Mouse (Mus musculus) adrenal gland, adult 2 months (tissue): ENCODE data around the gene 2310079G19Rik. TPM values are rescaled to one million over a fixed set of nuclear protein-coding genes. Genes with fewer than 3 reads are reported as not detected.

Experiments
- polyA plus RNA-seq: library from polyadenylated mRNA; depleted of rRNA; stranded (reverse); fragments of >200 nt; gene quantifications from 2 replicates; pipeline ENCODE4 v1.2.3, GENCODE M21; 2012; rRNA removed
- total RNA-seq, 2 experiments: library from RNA; stranded (reverse); gene quantifications; 2 replicates each; pipeline ENCODE4 v1.2.3; 2021

Gene 2310079G19Rik
- total and polyA plus RNA-seq, 3 experiments: not detected

Other genes starting within 250 kb of the 2310079G19Rik start
- not detected for gene Cldn17, start 120.7 kb downstream of the 2310079G19Rik start, total RNA-seq
- gene Cldn17, start 120.7 kb downstream of the 2310079G19Rik start, polyA plus RNA-seq: not detected in 2 replicates
- not detected for gene Cldn8, start 64.5 kb downstream of the 2310079G19Rik start, total RNA-seq
- gene Cldn8, start 64.5 kb downstream of the 2310079G19Rik start, polyA plus RNA-seq: not detected in 2 replicates
- not detected for gene Krtap24-1, start 15.4 kb downstream of the 2310079G19Rik start, total RNA-seq
- gene Krtap24-1, start 15.4 kb downstream of the 2310079G19Rik start, polyA plus RNA-seq: not detected in 2 replicates
- gene Krtap26-1, start 20.1 kb upstream of the 2310079G19Rik start, total RNA-seq: not detected
- gene Krtap26-1, start 20.1 kb upstream of the 2310079G19Rik start, polyA plus RNA-seq: not detected in 2 replicates
- gene Krtap27-1, start 44.0 kb upstream of the 2310079G19Rik start, total RNA-seq: not detected
- not detected in 2 replicates for gene Krtap27-1, start 44.0 kb upstream of the 2310079G19Rik start, polyA plus RNA-seq
- gene 2310061N02Rik, start 80.3 kb upstream of the 2310079G19Rik start, total RNA-seq: not detected
- gene 2310061N02Rik, start 80.3 kb upstream of the 2310079G19Rik start, polyA plus RNA-seq: not detected in 2 replicates
- gene Krtap13-1, start 101.2 kb upstream of the 2310079G19Rik start, total RNA-seq: not detected
- not detected in 2 replicates for gene Krtap13-1, start 101.2 kb upstream of the 2310079G19Rik start, polyA plus RNA-seq
- not detected for gene Krtap13, start 124.0 kb upstream of the 2310079G19Rik start, total RNA-seq
- not detected in 2 replicates for gene Krtap13, start 124.0 kb upstream of the 2310079G19Rik start, polyA plus RNA-seq
- not detected for gene 2310034C09Rik, start 131.2 kb upstream of the 2310079G19Rik start, total RNA-seq
- gene 2310034C09Rik, start 131.2 kb upstream of the 2310079G19Rik start, polyA plus RNA-seq: not detected in 2 replicates
- not detected for gene 2310057N15Rik, start 146.5 kb upstream of the 2310079G19Rik start, total RNA-seq
- gene 2310057N15Rik, start 146.5 kb upstream of the 2310079G19Rik start, polyA plus RNA-seq: not detected in 2 replicates
- gene Gm5965, start 150.2 kb upstream of the 2310079G19Rik start, total RNA-seq: not detected
- not detected in 2 replicates for gene Gm5965, start 150.2 kb upstream of the 2310079G19Rik start, polyA plus RNA-seq
- gene Gm20741, start 184.6 kb upstream of the 2310079G19Rik start, total RNA-seq: not detected
- gene Gm20741, start 184.6 kb upstream of the 2310079G19Rik start, polyA plus RNA-seq: not detected in 2 replicates
- not detected for gene Krtap15, start 192.5 kb upstream of the 2310079G19Rik start, total RNA-seq
- not detected in 2 replicates for gene Krtap15, start 192.5 kb upstream of the 2310079G19Rik start, polyA plus RNA-seq
- gene Krtap14, start 198.5 kb upstream of the 2310079G19Rik start, total RNA-seq: not detected
- gene Krtap14, start 198.5 kb upstream of the 2310079G19Rik start, polyA plus RNA-seq: not detected in 2 replicates
- not detected for gene Krtap19-1, start 241.7 kb upstream of the 2310079G19Rik start, total RNA-seq
- gene Krtap19-1, start 241.7 kb upstream of the 2310079G19Rik start, polyA plus RNA-seq: not detected in 2 replicates
- gene Krtap19-2, start 246.6 kb upstream of the 2310079G19Rik start, total RNA-seq: not detected
- not detected in 2 replicates for gene Krtap19-2, start 246.6 kb upstream of the 2310079G19Rik start, polyA plus RNA-seq